Mouse (Mus musculus): Measurements from ENCODE around the gene Ccdc113.

The Ccdc113 gene

DNA sequence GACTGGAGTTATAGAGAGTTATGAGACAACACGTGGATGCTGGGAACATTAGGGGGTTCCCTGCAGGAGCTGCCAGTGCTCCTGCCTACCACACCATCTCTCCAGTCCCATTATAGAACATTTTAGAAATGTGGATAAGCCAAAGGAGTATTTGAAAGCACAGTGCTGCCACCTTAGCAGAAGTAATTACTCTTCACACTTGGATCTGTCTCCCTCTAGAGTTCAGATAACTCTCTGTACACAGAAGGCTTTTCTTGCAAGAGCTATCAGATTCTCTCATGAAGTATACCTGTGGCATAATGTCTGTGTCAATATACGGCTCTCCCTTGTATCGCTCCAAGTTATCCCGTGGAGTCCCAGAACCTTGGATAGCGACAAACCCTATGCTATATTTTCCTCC, 5.6 kb downstream of the Ccdc113 start:
- ATAC-seq (ENCODE audit: low TSS enrichment), result peak; percentile 83

DNA sequence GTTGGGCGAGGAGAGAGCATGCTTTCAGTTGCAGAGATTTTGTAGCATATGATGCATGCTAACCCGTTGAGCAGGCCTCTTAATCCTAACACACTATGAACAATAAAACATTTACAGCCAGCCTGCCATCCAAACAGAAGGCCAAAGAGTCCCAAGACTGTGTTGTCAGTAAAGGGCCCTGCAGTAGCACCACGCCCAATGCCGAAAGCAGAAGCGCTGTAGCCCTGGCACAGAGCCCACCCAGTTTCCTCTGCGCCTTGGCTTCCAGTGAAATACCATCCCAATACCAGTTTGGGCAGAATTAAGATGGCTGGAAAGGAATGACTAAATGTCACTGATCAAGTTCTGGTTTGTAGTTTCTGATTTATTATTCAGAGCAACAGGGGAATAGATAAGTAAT, 8.3 kb downstream of the Ccdc113 start:
- ATAC-seq (ENCODE audit: low TSS enrichment), result no peak

DNA sequence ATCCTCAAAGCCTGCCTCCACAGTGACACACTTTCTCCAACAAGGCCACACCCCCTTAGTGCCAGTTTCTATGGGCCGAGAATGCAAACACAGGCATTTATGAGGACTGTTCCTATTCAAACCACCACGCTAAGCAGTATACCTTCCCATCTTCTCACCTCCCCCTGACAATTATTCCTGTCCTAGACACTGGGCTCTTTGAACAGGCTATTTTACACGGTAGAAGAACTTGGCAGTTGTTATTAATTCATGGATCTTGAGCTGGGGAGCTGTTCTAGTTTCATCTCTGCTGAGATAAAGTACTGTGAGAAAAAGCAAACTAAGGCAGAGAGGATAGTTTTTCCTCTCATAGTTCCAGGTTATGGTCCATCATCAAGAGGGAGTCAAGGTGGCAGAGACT, 9.2 kb downstream of the Ccdc113 start:
- peak; percentile 75 for ATAC-seq (ENCODE audit: low TSS enrichment)

DNA sequence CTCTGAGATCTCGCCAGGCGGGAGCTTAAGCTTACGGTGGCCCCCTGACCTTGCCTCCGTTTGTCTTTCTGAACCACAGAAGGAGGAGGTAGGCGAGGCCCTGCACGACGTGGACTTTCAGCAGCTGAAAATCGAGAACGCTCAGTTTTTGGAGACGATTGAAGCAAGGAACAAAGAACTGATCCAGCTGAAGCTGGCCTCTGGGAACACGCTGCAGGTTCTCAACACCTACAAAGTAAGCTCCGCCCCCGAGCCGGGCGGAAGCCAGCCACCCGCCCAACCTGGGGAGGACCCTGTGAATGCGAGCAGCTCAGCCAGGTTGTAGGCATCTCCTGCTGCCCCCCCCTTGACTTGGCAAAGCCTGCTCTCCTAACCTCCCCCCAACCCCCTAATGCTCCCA, 11.9 kb downstream of the Ccdc113 start:
- ATAC-seq (ENCODE audit: low TSS enrichment), result no peak

DNA sequence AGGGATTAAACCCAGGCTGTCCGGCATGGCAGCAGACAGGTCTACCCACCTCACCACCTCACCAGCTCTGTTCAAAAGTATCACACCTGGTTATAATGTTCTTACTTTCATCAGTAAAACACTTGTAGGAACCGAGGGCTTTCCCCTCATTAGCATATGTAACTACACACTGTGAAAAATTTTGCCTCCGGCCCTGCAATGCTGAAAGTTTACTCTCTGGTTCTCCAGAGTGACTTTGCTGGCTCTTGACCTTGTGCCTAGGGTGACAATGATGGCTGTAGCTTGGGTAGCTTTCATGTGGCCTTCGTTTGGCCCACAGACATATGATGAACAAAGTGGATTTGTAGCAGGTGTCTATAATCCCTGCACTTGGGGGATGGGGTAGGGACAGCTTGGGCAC, 13.1 kb downstream of the Ccdc113 start:
- ATAC-seq (ENCODE audit: low TSS enrichment), result no peak

DNA sequence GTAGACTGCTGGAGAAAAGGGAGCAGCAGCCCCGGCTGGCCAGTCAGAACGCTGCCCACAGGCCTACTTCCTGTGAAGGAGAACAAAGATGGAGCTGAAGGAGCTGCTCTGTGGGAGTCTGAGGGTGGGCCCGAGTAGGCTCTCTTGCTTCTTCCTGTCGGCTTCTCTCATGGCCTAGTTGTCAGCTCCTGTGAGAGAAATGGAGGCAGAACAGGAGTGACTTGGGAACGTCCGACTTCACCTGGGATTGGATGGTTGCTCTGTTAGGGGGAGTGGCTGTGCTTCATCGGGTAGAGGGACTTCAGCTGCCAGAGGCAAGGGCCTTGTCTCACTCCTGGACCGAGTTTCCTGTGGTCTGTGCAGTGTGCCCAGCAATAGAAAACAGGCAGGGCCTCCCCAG, 14.0 kb downstream of the Ccdc113 start:
- ATAC-seq (ENCODE audit: low TSS enrichment), result no peak

DNA sequence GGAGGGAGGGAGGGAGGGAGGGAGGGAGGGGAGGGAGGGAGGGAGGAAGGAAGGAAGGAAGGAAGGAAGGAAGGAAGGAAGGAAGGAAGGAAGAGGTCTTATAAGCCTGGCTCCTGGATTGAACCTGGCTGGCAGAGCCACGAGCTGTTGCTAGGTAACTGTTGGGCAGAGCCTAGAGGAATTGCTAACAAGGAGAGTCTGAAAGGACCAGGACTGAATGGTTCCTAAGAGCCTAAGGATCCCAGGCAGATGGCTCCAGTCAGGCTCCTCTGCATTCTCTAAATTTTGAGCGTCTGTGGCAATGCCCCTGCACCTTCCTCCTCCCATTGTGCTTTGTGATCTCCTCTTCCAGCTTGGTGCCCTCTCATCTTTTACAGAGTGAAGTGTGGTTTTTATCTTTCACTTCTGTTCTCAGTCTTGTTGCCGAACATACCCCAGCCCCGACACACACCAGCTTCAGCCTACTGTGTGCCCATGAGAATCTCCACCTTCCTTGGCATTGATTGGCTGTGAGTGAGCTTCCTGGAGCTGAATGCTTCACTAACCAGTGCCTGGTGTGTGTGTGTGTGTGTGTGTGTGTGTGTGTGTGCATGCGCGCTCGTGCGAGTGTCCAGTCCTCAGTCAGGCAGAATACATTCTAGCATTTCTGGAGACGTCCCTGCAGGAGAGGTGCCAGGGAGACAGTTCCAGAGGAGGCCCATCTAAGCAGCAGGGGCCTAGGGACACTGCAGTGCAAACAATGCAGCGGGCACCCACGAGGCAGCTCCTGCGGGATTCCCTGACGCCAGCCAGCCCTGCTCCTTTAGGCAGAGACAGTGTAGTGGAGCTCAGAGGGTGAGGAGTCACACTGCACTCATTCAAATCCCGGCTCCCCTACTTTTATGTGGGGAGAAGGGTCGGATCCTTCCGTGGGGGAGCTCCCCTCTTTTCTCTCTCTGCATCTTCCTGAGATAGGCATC, 16.3 kb downstream of the Ccdc113 start:
- peak; percentile 75 for ATAC-seq (ENCODE audit: low TSS enrichment)

DNA sequence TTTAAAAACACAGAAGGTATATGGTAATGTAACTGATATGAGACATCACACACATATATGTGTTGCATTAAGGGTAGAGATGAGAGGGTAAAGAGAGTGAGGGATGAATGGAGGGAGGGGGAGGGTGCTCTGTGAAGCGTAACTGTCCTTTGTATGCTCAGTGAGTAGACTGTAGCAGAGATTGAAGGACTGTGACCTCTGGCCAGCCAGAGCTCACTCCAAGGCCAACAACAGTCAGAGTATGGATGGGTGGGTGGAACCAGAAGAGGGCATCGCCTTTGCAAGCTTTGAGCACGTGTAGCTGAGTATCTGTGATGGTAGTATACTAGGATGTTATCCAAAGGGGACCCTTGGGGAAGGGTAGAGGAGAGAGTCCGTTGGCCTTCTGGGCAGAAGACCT, 17.7 kb downstream of the Ccdc113 start:
- ATAC-seq (ENCODE audit: low TSS enrichment), result no peak

DNA sequence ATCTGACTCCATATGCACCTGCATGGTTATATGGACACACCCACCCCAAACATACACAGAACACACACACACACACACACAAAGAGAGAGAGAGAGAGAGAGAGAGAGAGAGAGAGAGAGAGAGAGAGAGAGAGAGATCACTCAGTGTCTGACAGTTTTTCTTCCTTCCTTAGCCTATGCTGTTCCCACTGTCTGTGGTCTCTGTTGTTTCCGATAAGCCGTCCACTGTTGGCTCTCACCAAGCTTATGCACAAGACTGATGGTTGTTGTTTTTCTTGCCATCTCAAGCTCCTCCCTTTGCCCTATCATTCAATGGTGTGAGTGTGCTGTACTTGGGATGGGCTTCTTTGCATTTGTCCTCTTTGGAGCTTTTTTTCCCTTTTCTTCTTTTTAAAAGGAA, 22.1 kb downstream of the Ccdc113 start:
- ATAC-seq (ENCODE audit: low TSS enrichment), result no peak

DNA sequence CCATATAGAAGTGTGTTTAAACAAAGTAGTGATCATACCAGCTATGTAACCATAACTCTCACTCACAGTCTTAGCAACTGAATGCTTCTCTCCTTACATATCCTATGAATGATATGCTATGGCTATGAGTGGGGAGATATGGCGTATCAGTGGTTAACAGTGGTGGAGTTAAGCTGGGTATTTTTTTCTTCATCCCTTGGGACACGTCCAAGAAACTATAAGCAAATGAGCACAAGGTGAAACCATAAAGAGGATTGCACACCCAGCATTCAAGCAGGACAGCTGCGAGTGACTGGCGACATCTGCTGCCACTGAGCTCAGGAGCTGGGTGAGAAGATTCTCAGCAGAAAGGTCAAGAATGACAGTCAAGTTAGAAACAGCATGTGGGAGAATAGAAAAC, 32.3 kb downstream of the Ccdc113 start:
- ATAC-seq (ENCODE audit: low TSS enrichment), result peak; percentile 27; the same call in 1 of the 2 replicates

DNA sequence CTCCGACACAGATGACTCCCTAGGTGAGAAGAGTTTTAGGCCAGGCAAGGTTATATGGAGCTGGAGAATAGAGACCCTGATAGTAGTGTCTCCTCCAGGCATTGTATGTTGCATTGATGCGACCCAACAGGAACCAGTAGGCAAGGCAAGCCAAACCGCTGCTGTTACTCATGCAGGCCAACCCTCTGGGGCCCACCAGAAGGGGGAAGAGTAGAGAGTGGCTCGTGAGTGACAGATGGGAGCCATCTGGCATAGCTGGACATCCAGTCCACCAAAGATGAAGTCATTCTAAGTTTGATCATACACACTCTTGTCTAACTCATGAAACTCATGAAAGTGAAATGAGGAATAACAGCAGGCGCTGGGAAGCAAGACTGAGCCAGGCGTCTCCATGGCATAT, 32.9 kb downstream of the Ccdc113 start:
- peak; percentile 59; the same call in 1 of the 2 replicates for ATAC-seq (ENCODE audit: low TSS enrichment)

DNA sequence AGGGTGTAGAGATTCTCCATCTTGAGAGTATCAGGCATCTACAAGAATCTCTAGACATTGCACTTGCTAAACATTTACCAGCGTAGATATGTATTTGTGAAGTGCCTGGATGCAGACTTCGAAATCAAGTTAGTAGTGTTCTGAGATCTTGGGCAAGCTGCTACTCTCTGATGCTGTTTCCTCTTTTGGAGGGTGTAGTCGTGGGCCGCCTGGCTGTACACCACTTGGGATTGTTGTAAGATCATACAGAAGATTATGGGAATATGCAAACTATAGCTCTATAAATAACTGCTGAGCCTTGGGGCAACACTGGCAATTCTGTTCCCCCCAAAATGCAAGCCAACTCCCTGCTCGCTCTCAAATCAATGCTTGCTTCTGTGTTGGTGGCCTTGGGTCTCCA, 39.3 kb downstream of the Ccdc113 start:
- peak; percentile 68 for ATAC-seq (ENCODE audit: low TSS enrichment)

DNA sequence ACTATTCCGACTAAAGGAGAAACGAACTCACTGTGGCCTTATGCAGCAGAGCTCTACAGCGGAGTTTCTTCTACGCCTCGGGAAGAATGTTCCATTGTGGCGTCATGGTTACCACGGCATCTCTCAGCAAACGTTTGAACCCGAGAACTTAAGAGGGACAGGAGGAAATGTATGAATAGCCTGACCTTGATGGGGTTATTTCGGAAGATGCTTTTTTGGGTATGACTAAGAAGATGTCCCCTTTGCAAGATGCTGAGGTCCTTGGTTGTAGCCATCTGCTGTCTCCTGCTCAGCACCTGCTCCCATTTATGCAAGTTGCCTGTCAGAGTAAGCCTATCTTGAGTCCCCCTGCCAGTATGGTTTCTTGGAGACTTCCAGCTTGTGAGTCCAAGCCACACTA, 42.4 kb downstream of the Ccdc113 start, which contains the start of gene Prss54:
Prss54 (minus strand) TSS at position 101 of the 400 bp plus-strand sequence.
- ATAC-seq (ENCODE audit: low TSS enrichment), result no peak

DNA sequence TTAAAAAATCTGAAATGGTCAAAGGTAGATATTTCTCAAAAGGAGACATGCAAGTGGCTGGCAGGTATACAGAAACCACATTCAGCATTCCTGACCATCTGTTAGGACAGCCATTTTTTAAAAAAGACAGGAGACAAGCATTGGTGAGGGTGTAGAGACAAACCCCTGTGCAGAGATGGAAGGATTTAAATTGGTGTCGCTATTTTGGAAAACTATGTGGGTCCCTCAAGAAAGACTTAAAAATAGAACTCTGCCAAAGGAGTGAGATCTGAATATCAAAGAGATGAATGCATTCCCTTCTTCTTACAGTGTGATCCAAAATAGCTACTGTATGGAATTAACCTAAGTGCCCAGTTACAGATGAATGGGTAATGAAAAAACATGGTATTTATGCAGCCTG, 53.5 kb downstream of the Ccdc113 start:
- peak; percentile 84 for ATAC-seq (ENCODE audit: low TSS enrichment)

DNA sequence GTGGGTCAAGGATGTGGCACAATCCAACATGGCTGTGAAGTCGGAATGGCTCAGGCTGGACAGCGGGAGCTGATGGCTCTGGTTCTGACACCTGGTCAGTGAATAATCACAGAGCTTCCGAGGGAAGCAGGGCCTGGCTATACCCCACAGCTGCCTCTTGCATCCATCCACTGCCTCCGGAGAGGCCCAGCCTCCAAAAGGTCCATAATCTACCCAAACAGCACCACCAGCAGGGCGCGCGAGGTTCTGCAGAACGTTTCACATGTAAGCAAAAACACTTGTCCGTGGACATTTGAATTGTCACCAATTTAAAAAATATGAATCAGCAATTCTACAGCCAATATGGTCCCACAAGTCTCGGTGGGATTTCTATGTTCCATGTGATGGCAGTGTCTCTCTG, 55.4 kb downstream of the Ccdc113 start:
- no peak for ATAC-seq (ENCODE audit: low TSS enrichment)

DNA sequence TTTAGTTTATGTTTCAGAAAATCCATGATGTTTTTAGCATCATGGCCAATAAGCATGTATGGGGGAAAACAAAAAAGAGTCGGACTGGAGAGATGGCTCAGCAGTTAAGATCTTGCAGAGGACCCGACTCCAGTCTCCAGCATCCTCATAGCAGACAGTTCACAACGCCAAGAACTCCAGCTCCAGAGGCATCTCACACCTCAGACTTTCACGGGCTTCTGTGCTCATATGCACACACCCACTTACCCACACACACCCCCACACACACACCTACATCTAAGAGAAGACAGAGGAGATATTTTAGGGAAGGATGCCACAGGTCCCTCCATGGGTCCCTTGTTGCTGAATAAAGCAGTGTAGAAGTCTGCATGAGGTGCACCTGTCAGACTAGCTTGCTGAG, 56.7 kb downstream of the Ccdc113 start:
- ATAC-seq (ENCODE audit: low TSS enrichment), result peak; percentile 28

DNA sequence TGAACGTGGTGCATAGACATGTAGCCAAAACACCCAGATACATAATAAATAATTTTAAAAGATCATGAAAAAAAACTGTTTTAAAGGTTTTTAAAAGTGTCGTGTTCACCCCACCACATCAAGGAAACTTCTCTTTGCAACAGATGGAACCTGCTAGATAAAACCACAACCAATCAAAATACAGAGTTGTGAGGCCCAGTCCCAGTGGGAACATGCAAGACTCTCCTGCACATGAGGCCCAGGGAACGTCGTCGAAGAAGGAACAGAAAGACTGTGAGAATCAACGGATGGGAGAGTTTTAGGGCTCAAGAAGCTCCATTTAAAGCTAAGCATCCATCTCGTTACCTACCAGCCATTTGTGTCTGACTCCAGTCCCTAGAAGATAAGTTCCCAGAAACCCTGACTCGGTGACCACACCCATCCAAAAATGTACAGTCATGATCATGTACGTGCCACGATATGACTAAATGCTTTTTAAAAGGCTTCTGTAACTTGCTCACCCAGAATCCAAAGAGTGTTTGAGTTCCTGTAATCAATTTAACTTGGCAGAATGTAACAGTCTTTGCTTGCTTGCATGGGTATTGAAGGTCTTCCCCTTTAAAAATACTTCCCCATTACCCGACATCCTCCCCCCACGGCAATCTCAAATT, 58.4 kb downstream of the Ccdc113 start:
- ATAC-seq (ENCODE audit: low TSS enrichment), result no peak

DNA sequence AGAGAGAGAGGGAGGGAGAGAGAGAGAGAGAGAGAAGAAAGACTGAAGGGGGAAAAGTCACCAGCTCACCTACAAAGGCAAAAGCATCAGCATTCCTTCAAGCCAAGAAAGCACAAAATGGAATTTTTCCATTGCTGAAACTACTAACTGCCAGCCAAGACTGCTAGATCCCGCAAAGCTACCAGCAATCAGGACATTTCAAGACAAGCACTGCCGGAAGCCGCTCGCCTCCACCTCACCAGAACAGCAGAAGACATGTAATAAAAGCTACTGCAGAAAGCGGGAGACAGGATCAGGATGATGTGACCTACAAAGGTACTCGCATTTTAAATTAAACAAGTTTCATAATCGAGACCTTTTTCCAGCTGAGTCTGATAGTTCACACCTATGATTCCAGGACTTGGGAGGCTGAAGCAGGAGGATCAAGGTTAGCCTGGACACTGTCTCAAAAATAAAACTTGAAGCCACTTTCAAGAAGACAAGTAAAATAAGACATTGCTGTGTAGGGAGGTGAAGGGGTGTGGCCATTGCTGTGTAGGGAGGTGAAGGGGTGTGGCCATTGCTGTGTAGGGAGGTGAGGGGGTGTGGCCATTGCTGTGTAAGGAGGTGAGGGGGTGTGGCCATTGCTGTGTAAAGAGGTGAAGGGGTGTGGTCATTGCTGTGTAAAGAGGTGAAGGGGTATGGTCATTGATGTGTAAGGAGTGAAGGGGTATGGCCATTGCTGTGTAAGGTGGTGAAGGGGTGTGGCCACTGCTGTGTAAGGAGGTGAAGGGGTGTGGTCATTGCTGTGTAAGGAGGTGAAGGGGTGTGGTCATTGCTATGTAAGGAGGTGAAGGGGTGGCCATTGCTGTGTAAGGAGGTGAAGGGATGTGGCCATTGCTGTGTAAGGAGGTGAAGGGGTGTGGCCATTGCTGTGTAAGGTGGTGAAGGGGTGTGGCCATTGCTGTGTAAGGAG, 59.8 kb downstream of the Ccdc113 start:
- ATAC-seq (ENCODE audit: low TSS enrichment), result peak; percentile 62

DNA sequence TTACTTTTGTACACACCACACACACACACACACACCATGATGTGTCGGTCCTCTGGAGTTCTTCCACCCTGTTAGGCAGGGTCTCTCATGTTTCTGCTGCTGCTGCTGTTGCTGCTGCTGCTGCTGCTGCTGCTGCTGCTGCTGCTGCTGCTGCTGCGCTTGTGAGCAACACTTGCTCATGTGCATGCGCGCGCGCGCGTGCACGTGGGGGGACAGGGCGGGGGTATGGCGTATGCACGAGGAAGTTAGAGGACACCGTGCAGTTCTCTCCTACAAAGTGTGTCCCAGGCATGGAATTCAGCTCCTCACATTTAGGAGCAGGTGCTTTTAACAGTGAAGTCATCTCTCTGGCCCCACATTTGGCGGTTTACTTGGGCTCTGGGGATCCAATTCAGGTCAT, 61.2 kb downstream of the Ccdc113 start:
- no peak for ATAC-seq (ENCODE audit: low TSS enrichment)

DNA sequence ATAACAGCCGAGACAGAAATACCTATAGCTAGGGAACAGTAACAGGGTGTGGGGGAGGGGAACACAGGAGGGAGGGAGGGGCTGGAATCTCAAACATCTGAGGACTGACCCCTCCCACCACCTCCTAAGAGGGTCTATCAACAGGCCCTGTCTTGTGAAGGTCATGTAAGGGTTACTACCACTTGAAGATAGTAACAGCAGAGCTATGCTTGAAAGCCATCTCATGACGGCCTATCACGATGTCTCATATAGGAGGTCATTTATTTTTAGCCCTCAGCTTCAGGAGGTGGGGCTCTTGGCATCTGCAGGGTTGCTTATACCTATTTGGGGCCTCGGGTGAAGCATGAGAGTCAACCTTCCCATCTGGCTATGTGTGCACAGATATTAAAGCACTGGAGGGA, 63.0 kb downstream of the Ccdc113 start:
- no peak for ATAC-seq (ENCODE audit: low TSS enrichment)

DNA sequence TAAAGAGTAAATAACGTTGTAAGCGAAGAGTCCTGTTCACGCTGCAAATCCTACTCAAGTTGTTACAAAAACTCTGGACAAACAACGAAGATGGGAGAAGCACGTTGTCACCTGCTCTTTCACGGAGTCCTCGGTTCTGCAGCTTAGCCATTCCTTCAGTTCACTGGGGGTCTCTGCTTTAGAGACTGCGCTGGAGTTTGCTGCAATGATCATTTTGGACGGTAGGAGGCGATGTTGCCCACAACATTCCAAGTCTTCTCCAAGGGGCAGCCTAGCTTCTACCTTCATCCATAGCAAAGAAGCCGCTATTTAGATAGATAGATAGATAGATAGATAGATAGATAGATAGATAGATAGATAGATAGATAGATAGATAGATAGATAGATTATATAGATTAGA, 66.0 kb downstream of the Ccdc113 start:
- ATAC-seq (ENCODE audit: low TSS enrichment), result peak; percentile 76

DNA sequence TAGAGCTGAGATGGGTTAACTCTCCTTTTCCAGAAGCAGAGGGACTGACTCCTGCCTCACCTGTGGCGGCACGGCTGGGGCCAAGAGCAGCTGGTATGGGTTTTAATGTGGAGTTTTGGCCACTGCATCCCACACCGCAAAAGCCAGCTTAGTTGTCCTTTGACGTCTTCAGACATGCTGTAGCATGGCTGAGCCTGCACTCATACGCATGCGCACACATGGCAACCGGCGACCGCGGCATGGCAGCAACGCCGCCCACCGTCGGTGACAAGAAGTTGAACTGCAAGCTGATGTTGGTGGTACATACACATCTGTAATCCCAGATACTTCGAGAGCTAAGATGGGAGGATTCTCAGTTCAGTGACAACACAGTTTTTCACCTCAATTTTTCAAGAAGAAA, 67.4 kb downstream of the Ccdc113 start:
- no peak for ATAC-seq (ENCODE audit: low TSS enrichment)

Data from frontal cortex, adult (tissue).